Mouse (Mus musculus): Measurements from ENCODE around the gene Rs1.
"Not testable (repeated sequence)": the region's sequence is repeated elsewhere in the genome, so short reads cannot be mapped to it uniquely, and the experiment has no call there.

DNA sequence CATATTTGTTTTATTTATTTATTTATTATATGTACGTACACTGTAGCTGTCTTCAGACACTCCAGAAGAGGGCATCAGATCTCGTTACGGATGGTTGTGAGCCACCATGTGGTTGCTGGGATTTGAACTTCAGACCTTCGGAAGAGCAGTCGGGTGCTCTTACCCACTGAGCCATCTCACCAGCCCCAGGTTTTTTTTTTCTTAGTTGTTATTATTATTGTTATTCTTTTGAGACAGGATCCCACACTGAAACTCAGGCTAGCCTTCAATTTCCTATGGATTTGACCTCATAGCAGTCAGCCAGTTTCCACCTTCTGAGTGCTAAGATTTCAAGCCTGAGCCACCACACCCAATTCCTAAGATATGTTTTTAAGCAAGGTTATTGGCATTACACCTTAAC is 1.8 kb downstream of the Rs1 start:
- not testable (repeated sequence) for TF ChIP-seq CTCF (IDR thresholded peaks at IDR 0.05; ENCODE audit: low read depth, low read length); POLR2A (IDR thresholded peaks at IDR 0.05; ENCODE audit: extremely low read depth, insufficient read depth, low read length)
